Comparison of ENCODE assay signal across 8 mouse cellular contexts in the genomic region with DNA sequence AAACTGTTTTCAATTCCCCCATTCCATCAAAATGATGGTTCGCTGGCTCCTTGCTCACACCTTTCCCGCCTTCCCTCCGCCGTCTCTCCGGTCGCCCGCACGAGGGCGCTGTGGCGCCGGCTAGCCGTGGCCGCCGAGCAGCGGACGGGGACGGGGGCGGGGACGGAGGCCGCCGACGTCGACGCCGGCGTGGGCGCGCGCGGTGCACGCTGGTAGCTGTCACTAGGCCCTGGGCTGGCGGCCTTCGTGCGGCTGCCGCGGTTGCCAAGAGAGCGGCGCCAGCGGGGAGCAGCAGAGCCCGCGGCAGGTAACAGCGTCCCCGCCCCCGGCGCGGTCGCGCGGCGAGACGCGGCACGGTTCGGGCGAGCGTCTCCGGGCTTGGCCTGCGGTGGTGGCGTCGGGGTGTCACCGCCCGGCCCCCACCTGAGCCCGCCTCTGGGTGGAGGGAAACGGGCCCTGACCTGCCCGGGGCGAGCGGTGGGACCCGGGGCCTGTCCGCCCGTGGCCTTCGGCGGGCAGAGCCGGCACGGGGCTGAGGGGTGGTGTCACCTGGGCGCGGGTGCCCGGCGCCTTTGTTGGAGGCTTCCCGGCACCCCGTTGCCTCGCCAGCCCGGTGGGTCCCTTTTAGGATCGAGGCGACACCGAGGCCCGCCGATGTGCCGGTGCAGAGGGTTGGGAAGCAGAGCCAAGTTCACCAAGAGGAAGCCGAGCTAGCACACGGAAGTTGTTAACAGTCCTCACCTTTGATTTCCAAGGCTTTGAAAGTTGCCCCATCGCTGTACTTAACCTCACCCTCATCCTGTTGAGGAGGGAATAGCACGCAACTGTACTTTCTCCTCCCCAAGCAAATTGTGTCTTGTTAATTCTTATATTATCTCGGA. TPM values are rescaled to one million over a fixed set of nuclear protein-coding genes. Genes with fewer than 3 reads are reported as not detected.
DNase-seq lines count a peak whose midpoint lies in the region; ATAC-seq lines count a peak whose summit lies in the region.

A gene (plus strand): TSS at position 165 of the 881 bp plus-strand sequence.

- no peaks in the 10 kb centered on the region for H3K36me3 ChIP-seq in embryonic facial prominence, embryonic 13.5 days
- no peaks in the 10 kb centered on the region for H3K36me3 ChIP-seq in limb, embryonic 15.5 days

- H3K4me1 ChIP-seq in embryonic facial prominence, embryonic 13.5 days, result peaks cover 9% of the 10 kb centered on the region
- H3K4me1 ChIP-seq in limb, embryonic 15.5 days, result no peaks in the 10 kb centered on the region; the same call in 1 of the 2 replicates

- H3K27ac ChIP-seq in embryonic facial prominence, embryonic 13.5 days, result peak within 1 kb of the TSS; percentile 77
- H3K27ac ChIP-seq in limb, embryonic 15.5 days, result peak within 1 kb of the TSS; percentile 84

- H3K9ac ChIP-seq in embryonic facial prominence, embryonic 13.5 days, result peak within 1 kb of the TSS; percentile 92
- peak within 1 kb of the TSS; percentile 86 for H3K9ac ChIP-seq in limb, embryonic 15.5 days

- H3K4me3 ChIP-seq in embryonic facial prominence, embryonic 13.5 days, result peak within 1 kb of the TSS; percentile 95
- peak within 1 kb of the TSS; percentile 86 for H3K4me3 ChIP-seq in limb, embryonic 15.5 days

- H3K4me2 ChIP-seq in embryonic facial prominence, embryonic 13.5 days, result peak within 1 kb of the TSS; percentile 73
- peak within 1 kb of the TSS; percentile 59 for H3K4me2 ChIP-seq in limb, embryonic 15.5 days

- no peaks in the 10 kb centered on the region for H3K9me3 ChIP-seq in embryonic facial prominence, embryonic 13.5 days
- no peaks in the 10 kb centered on the region for H3K9me3 ChIP-seq in limb, embryonic 15.5 days

- peak; percentile 94 for ATAC-seq in embryonic facial prominence, embryonic 13.5 days (ENCODE audit: insufficient number of reproducible peaks, insufficient read depth, low FRiP score, low TSS enrichment, low read depth)
- peak; percentile 90 for ATAC-seq in limb, embryonic 15.5 days (ENCODE audit: insufficient number of reproducible peaks, low FRiP score, low TSS enrichment, low read depth)

- H3K27me3 ChIP-seq in embryonic facial prominence, embryonic 13.5 days, result peaks cover 10% of the 10 kb centered on the region
- H3K27me3 ChIP-seq in limb, embryonic 15.5 days, result no peaks in the 10 kb centered on the region

- peak; percentile 89 for DNase-seq in 3134 (ENCODE audit: extremely low read depth, insufficient read length, low spot score)
- peak; percentile 93 to 97 for DNase-seq in adrenal gland, postnatal 36 days
- DNase-seq in heart, adult 18-20 months, result peak; percentile 90 to 93
- DNase-seq in kidney, adult 8-10 months, result peak; percentile 82 to 86
- DNase-seq in monocyte, adult 2 months (ENCODE audit: low read depth in 1 of 2, low spot score in 2 of 2), result peak; percentile 58 to 79
- DNase-seq in spleen, postnatal 36 days (ENCODE audit: low spot score in 2 of 2), result peak; percentile 86 to 88

- under 1% methylated on average over 86 of the region's 93 CpGs for WGBS in embryonic facial prominence, embryonic 13.5 days
- under 1% methylated on average over 75 of the region's 93 CpGs for WGBS in limb, embryonic 15.5 days

RNA-seq across cellular contexts. Expression of the gene that starts here (rescaled TPM):
- 10 to 100 TPM; 23.6 to 24.5 TPM for total RNA-seq in adrenal gland, postnatal 36 days (2021)
- 16.5 and 22.6 TPM in 2 replicates for polyA plus RNA-seq in embryonic facial prominence, embryonic 13.5 days (2015; fragmentation: Nextera tagmentation; extraction: Ambion mirVana)
- 10 to 100 TPM; 16.1 to 18.4 TPM for total RNA-seq in heart, adult 18-20 months (2021)
- 14.9 and 17.2 TPM in 2 replicates for polyA plus RNA-seq in limb, embryonic 15.5 days (2015; fragmentation: Nextera tagmentation; extraction: Ambion mirVana)

Comparison
In these comparisons a context has a peak if more than half of its experiments do, and no peak if none do; other contexts are left out.
1. Peak in every context shown above with its lines: DNase-seq, ATAC-seq, H3K4me3 ChIP-seq and H3K27ac ChIP-seq.